Mouse (Mus musculus) cerebellum, adult 2 months (tissue): Measurements from ENCODE around the gene Galnt9.

Source experiments
- CTCF ChIP-seq: fragments of 200-500 bp; IDR thresholded peaks from 2 replicates; pipeline ENCODE4 v1.5.1; 2011; ENCODE audit warnings: low read depth, mild to moderate bottlenecking, control low read depth, low read length, moderate library complexity, borderline replicate concordance; ENCODE audit not compliant: insufficient read depth
- POLR2A ChIP-seq: fragments of 200-500 bp; IDR thresholded peaks from 2 replicates; pipeline ENCODE4 v1.6.1; 2011; ENCODE audit warnings: low read length, control low read depth, borderline replicate concordance; ENCODE audit not compliant: insufficient read depth

DNA sequence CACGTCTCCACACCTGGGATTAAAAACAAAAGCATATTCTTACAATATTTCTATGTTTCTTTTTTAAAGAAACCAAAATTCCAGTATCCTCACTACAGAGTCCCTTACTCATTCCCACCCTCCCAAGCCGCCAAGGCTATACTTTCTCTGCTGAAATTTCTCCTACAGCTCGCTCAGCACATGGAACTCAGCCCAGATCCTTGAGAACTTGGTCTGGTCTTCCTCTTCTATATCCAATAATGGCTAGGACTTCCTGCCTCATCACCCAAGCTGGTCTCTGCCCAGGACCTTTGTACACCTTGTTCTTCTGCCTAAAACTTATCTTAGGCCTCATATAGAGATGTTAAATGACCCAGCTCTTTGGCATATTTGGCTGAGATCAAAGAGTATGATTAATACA is 37.3 kb upstream of the Galnt9 start:
- TF ChIP-seq CTCF: no peak
- TF ChIP-seq POLR2A: no peak
